Mouse (Mus musculus) heart, postnatal 25 days (tissue): ENCODE data around the gene Celsr3. TPM values are rescaled to one million over a fixed set of nuclear protein-coding genes. Genes with fewer than 3 reads are reported as not detected.

Experiments
- DNase-seq: peaks from one replicate; pipeline ENCODE4 v3.0.0; 2022; ENCODE audit warnings: low spot score
- intact Hi-C: fragments of 180-260 bp; cut with DNase I; formaldehyde crosslinking; loops from one replicate; pipeline ENCODE4 v1.15.1; 2025
- microRNA-seq: library from miRNA; unstranded; fragments of <30 nt; microRNA quantifications from one replicate; pipeline ENCODE4 v1.2.0, GENCODE M21; 2022
- total RNA-seq, 2 experiments: library from RNA; stranded (reverse); gene quantifications; 2 replicates each; pipeline ENCODE4 v1.2.3; 2021

The Celsr3 gene
- total RNA-seq, 2 experiments from 2014 or later: 0.03 to 0.23 TPM

GRCm38 (mm10) chr9:108845390-108845789 lies 19.3 kb downstream of the Celsr3 start:
- no peak for DNase-seq
- intact Hi-C loops: no loop called here

DNA sequence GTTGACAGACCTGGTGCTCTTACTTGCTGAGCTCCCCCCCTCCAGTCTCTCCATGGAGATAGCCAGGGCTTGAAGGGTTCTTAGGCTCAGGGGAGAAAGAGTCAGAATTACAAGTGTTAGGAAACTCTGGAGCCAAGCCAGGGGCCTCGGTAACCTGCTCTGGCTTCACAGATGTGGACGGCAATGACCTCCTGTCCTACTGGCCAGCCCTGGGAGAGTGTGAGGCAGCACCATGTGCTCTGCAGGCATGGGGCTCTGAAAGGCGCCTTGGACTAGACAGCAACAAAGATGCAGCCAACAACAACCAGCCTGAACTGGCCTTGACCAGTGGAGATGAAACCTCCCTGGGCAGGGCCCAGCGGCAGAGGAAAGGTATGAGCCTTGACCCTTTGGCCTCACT lies 21.3 kb downstream of the Celsr3 start:
- intact Hi-C loops: no loop called here
- no peak for DNase-seq

GRCm38 (mm10) chr9:108848419-108848818 lies 22.3 kb downstream of the Celsr3 start:
- intact Hi-C loops: no loop called here
- DNase-seq: no peak

- intact Hi-C loops: no loop called here
- DNase-seq: no peak
Measured at GRCm38 (mm10) chr9:108852976-108853375, 26.9 kb downstream of the Celsr3 start, which contains the start of gene Slc26a6. Gene Slc26a6 (plus strand): TSS chr9:108853283.

- intact Hi-C loops: no loop called here
Measured at GRCm38 (mm10) chr9:108853635-108854240, 27.6 kb downstream of the Celsr3 start.

GRCm38 (mm10) chr9:108854241-108854696 lies 28.1 kb downstream of the Celsr3 start:
- intact Hi-C loops: no loop called here
- peak; percentile 78 for DNase-seq

More at GRCm38 (mm10) chr9:108853635-108854240, 27.6 kb downstream of the Celsr3 start:
- DNase-seq: peak; percentile 89

GRCm38 (mm10) chr9:108855335-108855734 lies 29.2 kb downstream of the Celsr3 start:
- intact Hi-C loops: no loop called here
- DNase-seq: no peak

GRCm38 (mm10) chr9:108858792-108859527 lies 32.8 kb downstream of the Celsr3 start:
- intact Hi-C loops: no loop called here
- DNase-seq: no peak

Small RNAs within 50 kb of the gene (microRNA-seq; reads per million reads assigned to microRNA genes)
- gene Gm23156: not detected

Other genes with a start within 250 kb of the Celsr3 start
- gene Wdr6, start 247.6 kb upstream of the Celsr3 start, total RNA-seq: 10 to 100 TPM; 14.3 to 16.1 TPM
- 10 to 100 TPM; 14.5 to 18.5 TPM for gene P4htm, start 228.7 kb upstream of the Celsr3 start, total RNA-seq
- gene Arih2, start 176.9 kb upstream of the Celsr3 start, total RNA-seq: 10 to 100 TPM; 41.3 to 42.2 TPM
- gene Slc25a20, start 164.2 kb upstream of the Celsr3 start, total RNA-seq: 100 to 1,000 TPM; 192 to 211 TPM
- gene Prkar2a, start 137.0 kb upstream of the Celsr3 start, total RNA-seq: 10 to 100 TPM; 80.3 to 81.8 TPM
- gene Ip6k2, start 42.5 kb upstream of the Celsr3 start, total RNA-seq: 10 to 100 TPM; 21.1 to 26.4 TPM
- 1 to 10 TPM; 7.9 to 8.3 TPM for gene Nckipsd, start 18.0 kb upstream of the Celsr3 start, total RNA-seq
- 10 to 100 TPM; 27.4 to 28.7 TPM for gene Slc26a6, start 27.0 kb downstream of the Celsr3 start, total RNA-seq
- gene Tmem89, start 88.3 kb downstream of the Celsr3 start, total RNA-seq: not detected
- gene Uqcrc1, start 110.3 kb downstream of the Celsr3 start, total RNA-seq: 1,000 to 10,000 TPM; 2,451 to 2,563 TPM
- gene Col7a1, start 127.3 kb downstream of the Celsr3 start, total RNA-seq: under 1 TPM; 0.23 to 0.61 TPM
- not detected for gene Ucn2, start 159.7 kb downstream of the Celsr3 start, total RNA-seq
- 1 to 10 TPM; 2.3 to 2.7 TPM for gene Pfkfb4, start 165.5 kb downstream of the Celsr3 start, total RNA-seq
- gene Shisa5, start 212.2 kb downstream of the Celsr3 start, total RNA-seq: 10 to 100 TPM; 43.0 to 43.2 TPM
- gene Trex1, start 233.4 kb downstream of the Celsr3 start, total RNA-seq: 10 to 100 TPM; 11.9 to 12.9 TPM
- 1 to 10 TPM; 6.7 to 7.1 TPM for gene Atrip, start 247.8 kb downstream of the Celsr3 start, total RNA-seq